In genomic region chr17:56159729-56160128, GRCm38 (mm10) we compare ENCODE assay signal across 9 mouse cellular contexts. TPM values are rescaled to one million over a fixed set of nuclear protein-coding genes. Genes with fewer than 3 reads are reported as not detected.
DNase-seq lines count a peak whose midpoint lies in the region; ATAC-seq lines count a peak whose summit lies in the region.
"Had no signal": no experiment of that assay in that cellular context is flagged by ENCODE, and none has a peak within 500 bp of the region (broad histone marks: within the 10 kb centered on the region; RNA-seq: fewer than 3 reads in every experiment).

No protein-coding gene starts in this region.

- H3K27ac ChIP-seq in neural tube, embryonic 15.5 days (replicated peaks), result no peak overlapping the region
- no peak overlapping the region for H3K27ac ChIP-seq in midbrain, embryonic 14.5 days (replicated peaks; ENCODE audit: low read depth, low read length)
- H3K27ac ChIP-seq: neural tube, embryonic 13.5 days had no signal

- H3K4me2 ChIP-seq in neural tube, embryonic 15.5 days, result no peak overlapping the region
- no peak overlapping the region for H3K4me2 ChIP-seq in midbrain, embryonic 14.5 days (ENCODE audit: low read length)
- H3K4me2 ChIP-seq: neural tube, embryonic 13.5 days had no signal

- peaks cover 22% of the 10 kb centered on the region for H3K4me1 ChIP-seq in neural tube, embryonic 15.5 days
- peaks cover 6% of the 10 kb centered on the region for H3K4me1 ChIP-seq in midbrain, embryonic 14.5 days (ENCODE audit: control insufficient read depth, insufficient read depth, low read length)

- ATAC-seq in neural tube, embryonic 15.5 days (ENCODE audit: low FRiP score), result no peak
- ATAC-seq in midbrain, embryonic 14.5 days (ENCODE audit: low FRiP score, low TSS enrichment), result no peak

- no peak overlapping the region for H3K9ac ChIP-seq in neural tube, embryonic 15.5 days (replicated peaks)
- no peak overlapping the region for H3K9ac ChIP-seq in midbrain, embryonic 14.5 days (replicated peaks; ENCODE audit: low read length)

- peaks cover 52% of the 10 kb centered on the region for H3K27me3 ChIP-seq in neural tube, embryonic 15.5 days (replicated peaks)
- H3K27me3 ChIP-seq in midbrain, embryonic 14.5 days (ENCODE audit: control insufficient read depth, insufficient read depth, low read length), result no peaks in the 10 kb centered on the region; the same call in 1 of the 2 replicates

- peak; percentile 77 for DNase-seq in neural tube, embryonic 10.5 days (ENCODE audit: extremely low spot score, low spot score)
- DNase-seq in T-cell, adult 2 months (ENCODE audit: low spot score), result peak; percentile 24
- peak; percentile 66 to 72 for DNase-seq in cerebellum, postnatal 14 days
- DNase-seq in heart, adult 8-10 months (ENCODE audit: low spot score), result peak; percentile 64
- peak; percentile 52 to 56 for DNase-seq in layer of hippocampus, postnatal 36 days
- DNase-seq in midbrain, embryonic 14.5 days, result peak; percentile 83
- no peak for DNase-seq in spleen, postnatal 14 days (ENCODE audit: low spot score in 2 of 2)

- 3% methylated on average over 9 of the region's 9 CpGs for WGBS in neural tube, embryonic 15.5 days
- 3% methylated on average over 9 of the region's 9 CpGs for WGBS in midbrain, embryonic 14.5 days

- H3K36me3 ChIP-seq in neural tube, embryonic 15.5 days, result no peaks in the 10 kb centered on the region
- H3K36me3 ChIP-seq in midbrain, embryonic 14.5 days (ENCODE audit: control insufficient read depth, insufficient read depth, low read length), result no peaks in the 10 kb centered on the region
- H3K36me3 ChIP-seq: neural tube, embryonic 13.5 days had no signal

- H3K9me3 ChIP-seq in neural tube, embryonic 15.5 days (replicated peaks), result no peaks in the 10 kb centered on the region
- H3K9me3 ChIP-seq in midbrain, embryonic 14.5 days (ENCODE audit: control insufficient read depth, low read length), result no peaks in the 10 kb centered on the region
- H3K9me3 ChIP-seq: neural tube, embryonic 13.5 days had no signal

- H3K4me3 ChIP-seq in neural tube, embryonic 15.5 days (replicated peaks), result no peak overlapping the region
- no peak overlapping the region for H3K4me3 ChIP-seq in midbrain, embryonic 14.5 days (replicated peaks; ENCODE audit: low read depth, low read length)
- H3K4me3 ChIP-seq: neural tube, embryonic 13.5 days had no signal

RNA-seq across cellular contexts. Expression of gene Tnfaip8l1, which starts 2.5 kb away (rescaled TPM):
- 10.5 and 10.6 TPM in 2 replicates for polyA plus RNA-seq in neural tube, embryonic 15.5 days (2015; fragmentation: Nextera tagmentation; extraction: Ambion mirVana)
- 1 to 10 TPM; 1.2 to 2.1 (median 1.4) TPM for total RNA-seq in heart, adult 8-10 months (2022)
- 1 to 10 TPM; 5.3 to 7.3 TPM for total RNA-seq in layer of hippocampus, postnatal 36 days (2021)
- polyA plus RNA-seq in midbrain, embryonic 14.5 days (2014; fragmentation: Nextera tagmentation; extraction: Ambion mirVana), result 8.5 and 10.5 TPM in 2 replicates

RNA-seq across cellular contexts. Expression of gene Sema6b, which starts 19.6 kb away (rescaled TPM):
- polyA plus RNA-seq in neural tube, embryonic 15.5 days (2015; fragmentation: Nextera tagmentation; extraction: Ambion mirVana), result 12.3 and 16.2 TPM in 2 replicates
- total RNA-seq in heart, adult 8-10 months (2022), result 10 to 100 TPM in 1 of 4 experiments, 1 to 10 TPM in 3; 5.4 to 10.4 (median 8.6) TPM
- total RNA-seq in layer of hippocampus, postnatal 36 days (2021), result 100 to 1,000 TPM; 129 to 138 TPM
- 16.4 and 18.2 TPM in 2 replicates for polyA plus RNA-seq in midbrain, embryonic 14.5 days (2014; fragmentation: Nextera tagmentation; extraction: Ambion mirVana)

RNA-seq across cellular contexts. Expression of gene Mydgf, which starts 24.0 kb away (rescaled TPM):
- polyA plus RNA-seq in neural tube, embryonic 15.5 days (2015; fragmentation: Nextera tagmentation; extraction: Ambion mirVana), result 80.3 and 82.3 TPM in 2 replicates
- total RNA-seq in heart, adult 8-10 months (2022), result 10 to 100 TPM; 25.5 to 29.8 (median 27.9) TPM
- 10 to 100 TPM; 40.9 to 44.0 TPM for total RNA-seq in layer of hippocampus, postnatal 36 days (2021)
- 55.1 and 57.5 TPM in 2 replicates for polyA plus RNA-seq in midbrain, embryonic 14.5 days (2014; fragmentation: Nextera tagmentation; extraction: Ambion mirVana)

RNA-seq across cellular contexts. Expression of gene Lrg1, which starts 37.9 kb away (rescaled TPM):
- polyA plus RNA-seq in neural tube, embryonic 15.5 days (2015; fragmentation: Nextera tagmentation; extraction: Ambion mirVana), result 0.22 and 0.63 TPM in 2 replicates
- total RNA-seq in heart, adult 8-10 months (2022), result 10 to 100 TPM; 47.5 to 68.7 (median 60.4) TPM
- total RNA-seq in layer of hippocampus, postnatal 36 days (2021), result 1 to 10 TPM in 1 of 2 experiments, under 1 TPM in 1; 0.40 to 1.7 TPM
- 0.15 and 0.34 TPM in 2 replicates for polyA plus RNA-seq in midbrain, embryonic 14.5 days (2014; fragmentation: Nextera tagmentation; extraction: Ambion mirVana)

RNA-seq across cellular contexts. Expression of gene Plin5, which starts 42.3 kb away (rescaled TPM):
- polyA plus RNA-seq in neural tube, embryonic 15.5 days (2015; fragmentation: Nextera tagmentation; extraction: Ambion mirVana), result 2.4 and 2.7 TPM in 2 replicates
- total RNA-seq in heart, adult 8-10 months (2022), result 100 to 1,000 TPM; 110 to 160 (median 150) TPM
- under 1 TPM; 0.40 to 0.63 TPM for total RNA-seq in layer of hippocampus, postnatal 36 days (2021)
- 0.55 and 1.0 TPM in 2 replicates for polyA plus RNA-seq in midbrain, embryonic 14.5 days (2014; fragmentation: Nextera tagmentation; extraction: Ambion mirVana)

Comparison
In these comparisons a context has a peak if more than half of its experiments do, and no peak if none do; other contexts are left out.
1. DNase-seq: peak in neural tube, embryonic 10.5 days (single experiment), T-cell, adult 2 months (single experiment), cerebellum, postnatal 14 days (2 of 2), heart, adult 8-10 months (single experiment), layer of hippocampus, postnatal 36 days (2 of 2) and midbrain, embryonic 14.5 days (single experiment); none in spleen, postnatal 14 days (0 of 2).
2. RNA of gene Sema6b, which starts 19.6 kb away (total RNA-seq): 129 to 138 TPM in layer of hippocampus, postnatal 36 days; 5.4 to 10.4 TPM in heart, adult 8-10 months; every median in the first group is over 10 times any median in the second.